Mouse (Mus musculus) forebrain, embryonic 11.5 days (tissue): ENCODE results near the gene Lair1. TPM values are rescaled to one million over a fixed set of nuclear protein-coding genes. Genes with fewer than 3 reads are reported as not detected.

Experiments used
- ATAC-seq: fragments of 200-750 bp; cut with Nextera tagmentation; replicated peaks from 2 replicates; pipeline ENCODE4 v1.8.0; 2017; ENCODE audit warnings: moderate TSS enrichment; ENCODE audit not compliant: low FRiP score
- DNase-seq: peaks from one replicate; pipeline ENCODE4 v3.0.0-alpha.2; 2017; ENCODE audit warnings: low spot score
- H3K27ac ChIP-seq: fragments of 300-500 bp; sonication (generic); 2 replicates; pipeline ENCODE4 v1.5.1; 2014; ENCODE audit warnings: low read depth, low read length
- H3K27me3 ChIP-seq: fragments of 300-500 bp; sonication (generic); 2 replicates; pipeline ENCODE4 v1.6.1; 2014; ENCODE audit warnings: mild to moderate bottlenecking, low read length, mixed read lengths; ENCODE audit not compliant: control insufficient read depth, insufficient read depth
- H3K36me3 ChIP-seq: fragments of 300-500 bp; sonication (generic); 2 replicates; pipeline ENCODE4 v1.6.1; 2014; ENCODE audit warnings: mild to moderate bottlenecking, low read length, moderate library complexity, mixed read lengths; ENCODE audit not compliant: control insufficient read depth, insufficient read depth
- H3K4me1 ChIP-seq: fragments of 300-500 bp; sonication (generic); replicated peaks from 2 replicates; pipeline ENCODE4 v1.6.1; 2014; ENCODE audit warnings: low read length, mixed read lengths; ENCODE audit not compliant: control insufficient read depth, insufficient read depth
- H3K4me2 ChIP-seq: fragments of 300-500 bp; sonication (generic); 2 replicates; pipeline ENCODE4 v1.6.1; 2014; ENCODE audit warnings: low read depth, mild to moderate bottlenecking, low read length, moderate library complexity, mixed read lengths; ENCODE audit not compliant: severe bottlenecking
- H3K4me3 ChIP-seq: fragments of 300-500 bp; sonication (generic); 2 replicates; pipeline ENCODE4 v1.5.1; 2014; ENCODE audit warnings: low read depth, low read length
- H3K9ac ChIP-seq: fragments of 300-500 bp; sonication (generic); 2 replicates; pipeline ENCODE4 v1.6.1; 2014; ENCODE audit warnings: low read length
- H3K9me3 ChIP-seq: fragments of 300-500 bp; sonication (generic); 2 replicates; pipeline ENCODE4 v1.6.1; 2016; ENCODE audit warnings: low read length, mixed read lengths; ENCODE audit not compliant: control insufficient read depth
- WGBS: fragments of 180-500 bp; shearing (Covaris S2); extraction: QIAGEN DNeasy Blood & Tissue Kit; methylation state at CpG from one replicate; pipeline ENCODE4 v1.1.7; 2014; 5-methylcytosine and 5-hydroxymethylcytosine counted together
- polyA plus RNA-seq: library from polyadenylated mRNA; unstranded; fragments of >200 nt; fragmentation: Nextera tagmentation; extraction: Ambion mirVana; gene quantifications from 2 replicates; pipeline ENCODE4 v1.2.1, GENCODE M21; 2014

Lair1 gene
- polyA plus RNA-seq, 1 experiment from 2014 or later, result 1.4 TPM

DNA sequence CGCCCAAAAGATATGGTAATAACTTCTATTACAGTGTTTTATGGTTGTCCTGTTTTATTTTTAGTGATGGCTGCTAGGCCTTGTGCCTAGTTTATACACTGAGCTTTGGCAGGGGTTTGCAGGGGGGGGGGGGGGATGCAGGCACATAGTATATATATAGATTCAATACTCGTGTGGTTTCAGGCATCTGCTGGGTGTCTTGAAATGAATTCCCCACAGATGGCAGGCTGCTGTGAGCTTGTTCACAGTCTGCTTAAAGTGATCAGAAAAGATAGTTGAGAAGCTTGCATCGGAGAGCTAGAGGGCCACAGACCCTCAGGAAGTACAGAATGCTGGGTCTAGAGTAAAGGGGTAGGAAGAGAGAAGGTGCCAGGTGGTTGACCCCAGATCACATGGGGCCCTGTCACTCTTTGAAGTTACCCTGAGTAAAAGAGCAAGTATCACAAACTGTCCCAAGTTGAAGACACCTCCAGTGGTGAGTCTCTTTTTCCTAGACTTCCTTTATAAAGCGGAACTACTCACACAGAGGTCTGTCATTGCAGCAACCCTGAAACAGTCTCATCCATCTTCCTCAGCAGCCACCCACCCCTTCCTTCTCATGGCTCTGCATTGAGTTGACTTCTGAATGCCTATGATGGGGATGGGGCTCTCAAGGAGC is 24.4 kb upstream of the Lair1 start:
- H3K4me2 ChIP-seq, result no peak overlapping the region
- no peaks in the 10 kb centered on the region for H3K9me3 ChIP-seq
- ATAC-seq (no peak), DNase-seq (no peak)
- H3K27ac ChIP-seq, result no peak overlapping the region
- no peaks in the 10 kb centered on the region for H3K27me3 ChIP-seq
- H3K4me1 ChIP-seq, result no peaks in the 10 kb centered on the region
- H3K4me3 ChIP-seq, result no peak overlapping the region
- no peak overlapping the region for H3K9ac ChIP-seq
- 80% methylated on average over 4 of the region's 4 CpGs for WGBS
- no peaks in the 10 kb centered on the region for H3K36me3 ChIP-seq

DNA sequence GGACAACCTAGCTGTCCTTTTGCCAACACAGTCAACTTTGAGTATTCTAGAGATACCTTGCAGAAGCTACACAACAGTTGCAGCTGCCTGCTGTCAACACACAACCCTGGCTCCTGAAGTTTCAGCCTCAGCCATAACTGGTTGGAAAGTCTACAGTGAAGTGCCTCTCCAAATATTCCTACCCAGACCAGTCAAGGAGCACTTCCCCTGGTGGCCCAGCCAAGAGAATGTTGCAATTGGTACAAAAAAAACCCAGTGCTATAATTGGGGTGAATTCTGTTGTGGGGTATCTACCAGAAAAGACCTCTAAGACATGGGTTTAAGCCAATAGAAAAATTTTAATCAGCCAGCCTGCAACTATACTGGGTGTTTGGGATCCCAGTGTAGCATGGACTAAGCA is 22.6 kb upstream of the Lair1 start:
- Histone ChIP-seq H3K4me3 (no peak overlapping the region), H3K4me1 (no peaks in the 10 kb centered on the region), H3K9me3 (no peaks in the 10 kb centered on the region), H3K9ac (no peak overlapping the region), H3K4me2 (no peak overlapping the region), H3K27ac (no peak overlapping the region), H3K36me3 (no peaks in the 10 kb centered on the region), H3K27me3 (no peaks in the 10 kb centered on the region)
- DNase-seq, result no peak
- ATAC-seq, result no peak

DNA sequence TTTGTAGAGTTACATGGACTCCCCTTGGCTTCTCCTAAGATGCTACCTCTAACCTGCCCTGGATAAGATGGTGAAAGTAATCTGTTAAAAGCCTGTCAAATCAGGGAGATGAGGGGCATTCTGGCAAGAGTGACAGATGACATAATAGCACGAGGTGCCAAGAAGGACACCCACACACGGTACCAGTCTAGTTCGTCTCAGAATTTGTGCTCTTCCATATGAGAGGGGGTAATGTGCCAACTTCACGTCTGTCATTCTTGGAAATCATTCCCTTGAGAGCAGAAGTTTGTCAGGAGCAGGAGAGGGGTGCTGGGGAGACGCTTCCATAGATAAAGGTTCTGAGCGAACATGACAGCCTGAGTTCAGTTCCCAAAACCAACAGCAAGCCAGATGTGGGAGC is 21.2 kb upstream of the Lair1 start:
- no peak overlapping the region for H3K4me2 ChIP-seq
- no peaks in the 10 kb centered on the region for H3K9me3 ChIP-seq
- no peak overlapping the region for H3K4me3 ChIP-seq
- DNase-seq (no peak), ATAC-seq (no peak)
- WGBS, result 84% methylated on average over 6 of the region's 6 CpGs
- no peak overlapping the region for H3K9ac ChIP-seq
- no peaks in the 10 kb centered on the region for H3K4me1 ChIP-seq
- no peaks in the 10 kb centered on the region for H3K27me3 ChIP-seq
- no peaks in the 10 kb centered on the region for H3K36me3 ChIP-seq
- H3K27ac ChIP-seq, result no peak overlapping the region

DNA sequence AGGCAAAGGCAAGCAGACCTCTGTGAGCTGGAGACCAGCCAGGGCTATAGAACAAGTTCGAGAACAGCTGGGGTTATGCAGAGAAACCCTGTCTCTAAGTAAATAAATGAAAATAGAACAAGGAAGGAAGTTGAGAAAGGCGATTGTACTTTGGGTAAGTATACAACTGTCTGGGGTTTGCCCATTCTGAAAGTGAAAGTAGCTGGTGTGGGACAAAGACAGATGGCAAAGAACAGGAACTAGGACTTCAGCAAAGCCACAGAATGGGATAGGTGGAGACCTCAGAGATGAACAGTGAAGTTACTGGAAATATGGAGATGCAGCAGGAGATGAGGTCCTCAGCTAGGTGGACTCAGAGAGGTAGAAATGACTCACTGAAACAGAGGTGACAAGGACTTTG is 19.8 kb upstream of the Lair1 start:
- Histone ChIP-seq H3K4me2 (no peak overlapping the region), H3K9me3 (no peaks in the 10 kb centered on the region), H3K27me3 (no peaks in the 10 kb centered on the region), H3K4me3 (no peak overlapping the region), H3K9ac (no peak overlapping the region), H3K36me3 (no peaks in the 10 kb centered on the region), H3K4me1 (no peaks in the 10 kb centered on the region), H3K27ac (no peak overlapping the region)
- 66% methylated on average over 2 of the region's 2 CpGs for WGBS
- DNase-seq (no peak), ATAC-seq (no peak)

DNA sequence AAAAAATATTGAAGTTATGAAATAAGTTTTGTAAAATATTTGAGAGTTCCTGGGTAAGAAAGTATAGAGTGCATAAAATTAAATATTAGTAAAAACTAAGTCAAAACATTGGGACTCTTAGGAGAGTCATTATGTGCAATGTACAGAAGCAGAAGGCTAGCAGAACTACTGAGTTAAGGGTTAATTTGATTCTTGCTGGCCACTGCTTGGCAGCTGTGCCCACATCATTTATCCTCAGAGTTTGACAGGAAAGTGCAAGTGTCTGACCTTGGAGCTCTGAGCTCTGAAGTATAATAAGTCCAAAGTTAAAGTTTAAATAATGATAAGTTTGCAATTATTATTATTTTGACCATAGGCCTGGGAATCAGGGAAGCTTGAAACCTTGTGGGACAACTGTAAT is 18.7 kb upstream of the Lair1 start:
- Histone ChIP-seq H3K9ac (no peak overlapping the region), H3K4me1 (no peaks in the 10 kb centered on the region), H3K4me3 (no peak overlapping the region), H3K27ac (no peak overlapping the region), H3K9me3 (no peaks in the 10 kb centered on the region), H3K27me3 (no peaks in the 10 kb centered on the region), H3K36me3 (no peaks in the 10 kb centered on the region), H3K4me2 (no peak overlapping the region)
- DNase-seq (no peak), ATAC-seq (no peak)

DNA sequence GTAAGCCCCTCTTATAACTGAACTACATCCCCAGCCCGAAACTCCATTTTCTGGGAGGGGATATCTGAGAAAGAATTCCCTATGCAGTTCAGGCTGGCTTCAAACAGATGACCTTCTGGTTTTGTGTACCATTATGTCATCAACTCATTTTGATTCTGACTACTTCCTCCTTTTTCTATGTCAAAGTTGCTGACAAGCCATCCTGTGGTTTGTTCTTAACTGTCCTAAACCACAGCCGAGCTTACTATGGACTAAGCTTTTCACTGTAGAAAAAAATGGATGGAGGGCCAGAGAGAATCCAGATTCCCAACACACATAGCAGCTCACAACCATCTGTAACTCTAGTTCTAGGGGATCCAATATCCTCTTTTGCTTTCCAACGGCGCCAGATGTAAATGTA is 17.5 kb upstream of the Lair1 start:
- no peak for ATAC-seq
- Histone ChIP-seq H3K4me1 (no peaks in the 10 kb centered on the region), H3K9ac (no peak overlapping the region), H3K4me3 (no peak overlapping the region), H3K9me3 (no peaks in the 10 kb centered on the region), H3K27ac (no peak overlapping the region), H3K4me2 (no peak overlapping the region), H3K27me3 (no peaks in the 10 kb centered on the region), H3K36me3 (no peaks in the 10 kb centered on the region)
- DNase-seq, result no peak
- WGBS, result 86% methylated on average over 4 of the region's 4 CpGs

DNA sequence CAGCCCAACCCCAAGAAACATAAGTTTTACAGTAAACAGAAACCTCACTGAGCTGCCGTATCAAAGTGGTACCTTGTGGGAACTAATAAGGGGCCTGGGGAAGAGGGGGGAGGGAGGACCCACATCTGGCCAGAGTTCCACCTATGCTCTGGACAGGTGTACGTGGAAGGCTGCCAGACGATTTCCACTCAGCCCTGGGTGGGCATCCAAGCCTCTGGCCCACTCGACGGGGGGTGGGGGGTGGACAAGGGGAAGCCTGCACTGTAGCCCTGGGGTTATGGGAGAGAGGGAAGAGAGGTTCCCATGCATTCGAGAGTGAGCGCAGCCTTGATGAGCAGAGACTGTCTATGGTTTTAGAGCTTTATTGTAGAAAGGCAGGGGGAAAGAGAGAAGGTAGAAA is 16.5 kb upstream of the Lair1 start:
- no peak for DNase-seq
- 88% methylated on average over 7 of the region's 7 CpGs for WGBS
- Histone ChIP-seq H3K9me3 (no peaks in the 10 kb centered on the region), H3K9ac (no peak overlapping the region), H3K4me3 (no peak overlapping the region), H3K27me3 (no peaks in the 10 kb centered on the region), H3K4me1 (no peaks in the 10 kb centered on the region), H3K4me2 (no peak overlapping the region), H3K27ac (no peak overlapping the region), H3K36me3 (no peaks in the 10 kb centered on the region)
- no peak for ATAC-seq

DNA sequence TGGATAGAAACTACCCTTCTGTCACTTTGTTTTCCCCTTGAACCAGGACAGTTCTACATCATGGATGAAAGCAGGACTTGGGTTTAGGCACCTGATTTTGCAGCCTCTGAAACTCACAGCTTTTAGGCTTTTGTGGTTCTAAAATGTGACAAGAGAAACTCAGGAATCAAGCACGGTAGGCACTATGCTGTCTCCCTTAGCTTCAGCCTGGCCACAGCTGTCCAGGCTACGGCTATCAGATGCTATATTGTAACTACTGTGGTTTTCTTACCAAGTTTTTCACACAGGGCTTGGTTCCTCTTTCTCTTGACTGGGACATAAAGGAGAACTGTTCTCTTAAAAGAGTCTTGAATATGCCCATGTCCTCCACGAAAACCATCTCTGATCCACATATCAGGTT is 10.1 kb upstream of the Lair1 start:
- Histone ChIP-seq H3K9ac (no peak overlapping the region), H3K36me3 (no peaks in the 10 kb centered on the region), H3K9me3 (no peaks in the 10 kb centered on the region), H3K4me3 (no peak overlapping the region), H3K27me3 (no peaks in the 10 kb centered on the region), H3K4me2 (no peak overlapping the region), H3K27ac (no peak overlapping the region), H3K4me1 (no peaks in the 10 kb centered on the region)
- no peak for DNase-seq
- WGBS, result 84% methylated on average over 3 of the region's 3 CpGs
- no peak for ATAC-seq

DNA sequence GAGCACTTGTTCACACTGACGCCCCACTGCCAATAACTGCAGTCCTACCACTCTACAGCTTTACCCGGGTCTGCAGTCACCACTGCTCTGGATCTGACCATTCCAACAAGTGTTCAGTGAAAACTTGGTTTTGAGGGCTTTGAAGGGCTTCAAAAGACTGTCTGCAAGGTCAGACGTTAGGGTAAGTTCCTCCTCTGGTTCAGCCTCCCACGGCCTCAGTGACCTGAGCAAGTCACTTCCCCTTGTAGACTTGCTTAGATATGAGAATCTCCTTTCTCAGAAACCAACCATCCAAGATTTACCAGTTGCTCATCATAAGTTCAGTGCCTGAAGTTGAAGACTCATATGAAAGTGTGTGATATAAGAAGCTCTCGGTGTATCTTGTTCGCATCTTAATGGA is 8.1 kb upstream of the Lair1 start:
- H3K9me3 ChIP-seq, result no peaks in the 10 kb centered on the region
- WGBS, result 86% methylated on average over 6 of the region's 6 CpGs
- H3K36me3 ChIP-seq, result no peaks in the 10 kb centered on the region
- no peak for ATAC-seq
- H3K4me1 ChIP-seq, result no peaks in the 10 kb centered on the region
- no peak overlapping the region for H3K4me2 ChIP-seq
- H3K4me3 ChIP-seq, result no peak overlapping the region
- no peak for DNase-seq
- H3K27ac ChIP-seq, result no peak overlapping the region
- no peak overlapping the region for H3K9ac ChIP-seq
- no peaks in the 10 kb centered on the region for H3K27me3 ChIP-seq
